Mouse (Mus musculus) lung, postnatal 25 days (tissue): ENCODE data around the gene Wdr31.
"Not testable (repeated sequence)": the region's sequence is repeated elsewhere in the genome, so short reads cannot be mapped to it uniquely, and the experiment has no call there.

Experiments used
- DNase-seq: peaks from one replicate; pipeline ENCODE4 v3.0.0; 2022; ENCODE audit warnings: low spot score

Gene Wdr31

GRCm38 (mm10) chr4:62495946-62496345 lies 25.2 kb upstream of the Wdr31 start:
- peak; percentile 64 for DNase-seq

- DNase-seq: no peak
These were observed 23.5 kb upstream of the Wdr31 start for GRCm38 (mm10) chr4:62494230-62494629.

- no peak for DNase-seq
These were observed 22.0 kb upstream of the Wdr31 start for GRCm38 (mm10) chr4:62492682-62493081.

- DNase-seq: no peak
These were observed 17.2 kb upstream of the Wdr31 start for GRCm38 (mm10) chr4:62487914-62488313.

- DNase-seq: no peak
These were observed 16.5 kb upstream of the Wdr31 start for GRCm38 (mm10) chr4:62487172-62487571.

- DNase-seq: peak; percentile 81
These were observed 15.5 kb upstream of the Wdr31 start for GRCm38 (mm10) chr4:62486162-62486696.

- DNase-seq: peak; percentile 65
These were observed 14.9 kb upstream of the Wdr31 start for GRCm38 (mm10) chr4:62485450-62486161.

- DNase-seq: no peak
These were observed 14.2 kb upstream of the Wdr31 start for GRCm38 (mm10) chr4:62484928-62485327.

- no peak for DNase-seq
These were observed 10.3 kb upstream of the Wdr31 start for GRCm38 (mm10) chr4:62480709-62481605.

GRCm38 (mm10) chr4:62479937-62480708 lies 9.4 kb upstream of the Wdr31 start, which contains the start of gene Bspry:
Bspry (plus strand) TSS chr4:62480053.
- DNase-seq: peak; percentile 63

- DNase-seq: not testable (repeated sequence)
These were observed 8.9 kb upstream of the Wdr31 start for GRCm38 (mm10) chr4:62479593-62479936.

- no peak for DNase-seq
These were observed 7.0 kb upstream of the Wdr31 start for GRCm38 (mm10) chr4:62477542-62478244.

- no peak for DNase-seq
These were observed 5.1 kb upstream of the Wdr31 start for GRCm38 (mm10) chr4:62475793-62476192.

GRCm38 (mm10) chr4:62475131-62475530 lies 4.4 kb upstream of the Wdr31 start:
- no peak for DNase-seq

GRCm38 (mm10) chr4:62472071-62472470 lies 1.4 kb upstream of the Wdr31 start:
- DNase-seq: no peak

GRCm38 (mm10) chr4:62468158-62468557 lies 2.5 kb downstream of the Wdr31 start:
- no peak for DNase-seq

- no peak for DNase-seq
These were observed 7.6 kb downstream of the Wdr31 start for GRCm38 (mm10) chr4:62463124-62463523.

- no peak for DNase-seq
These were observed 10.3 kb downstream of the Wdr31 start for GRCm38 (mm10) chr4:62460348-62460747.

GRCm38 (mm10) chr4:62459081-62459480 lies 11.6 kb downstream of the Wdr31 start:
- no peak for DNase-seq

- DNase-seq: peak; percentile 35
These were observed 15.7 kb downstream of the Wdr31 start for GRCm38 (mm10) chr4:62454995-62455394.

GRCm38 (mm10) chr4:62440986-62441385 lies 29.7 kb downstream of the Wdr31 start:
- no peak for DNase-seq
